Mouse (Mus musculus) embryonic facial prominence, embryonic 12.5 days (tissue): Measurements from ENCODE around the gene Tcirg1. TPM values are rescaled to one million over a fixed set of nuclear protein-coding genes. Genes with fewer than 3 reads are reported as not detected.

ENCODE experiments used
- ATAC-seq: fragments of 200-750 bp; cut with Nextera tagmentation; 2 replicates; pipeline ENCODE4 v1.8.0; 2017; ENCODE audit not compliant: insufficient number of reproducible peaks, insufficient read depth, low FRiP score, low TSS enrichment
- H3K27ac ChIP-seq: fragments of 300-500 bp; sonication (generic); 2 replicates; pipeline ENCODE4 v1.5.1; 2016; ENCODE audit warnings: mild to moderate bottlenecking
- H3K27me3 ChIP-seq: fragments of 300-500 bp; sonication (generic); 2 replicates; pipeline ENCODE4 v1.6.1; 2016; ENCODE audit warnings: mild to moderate bottlenecking, moderate library complexity
- H3K36me3 ChIP-seq: fragments of 300-500 bp; sonication (generic); 2 replicates; pipeline ENCODE4 v1.6.1; 2016; ENCODE audit warnings: mild to moderate bottlenecking
- H3K4me1 ChIP-seq: fragments of 300-500 bp; sonication (generic); 2 replicates; pipeline ENCODE4 v1.6.1; 2016
- H3K4me2 ChIP-seq: fragments of 300-500 bp; sonication (generic); replicated peaks from 2 replicates; pipeline ENCODE4 v1.6.1; 2016; ENCODE audit warnings: mild to moderate bottlenecking, moderate library complexity
- H3K4me3 ChIP-seq: fragments of 300-500 bp; sonication (generic); 2 replicates; pipeline ENCODE4 v1.5.1; 2016; ENCODE audit warnings: mild to moderate bottlenecking
- H3K9ac ChIP-seq: fragments of 300-500 bp; sonication (generic); 2 replicates; pipeline ENCODE4 v1.6.1; 2016; ENCODE audit warnings: mild to moderate bottlenecking, moderate library complexity
- H3K9me3 ChIP-seq: fragments of 300-500 bp; sonication (generic); 2 replicates; pipeline ENCODE4 v1.6.1; 2016; ENCODE audit warnings: mild to moderate bottlenecking, moderate library complexity
- WGBS: fragments of 180-500 bp; shearing (Covaris S2); methylation state at CpG from one replicate; pipeline ENCODE4 v1.1.7; 2016; 5-methylcytosine and 5-hydroxymethylcytosine counted together
- polyA plus RNA-seq: library from polyadenylated mRNA; unstranded; fragments of >200 nt; fragmentation: Nextera tagmentation; extraction: Ambion mirVana; gene quantifications from 2 replicates; pipeline ENCODE4 v1.2.1, GENCODE M21; 2016

Tcirg1 gene
- polyA plus RNA-seq, 1 experiment from 2014 or later, result 46.4 TPM

DNA sequence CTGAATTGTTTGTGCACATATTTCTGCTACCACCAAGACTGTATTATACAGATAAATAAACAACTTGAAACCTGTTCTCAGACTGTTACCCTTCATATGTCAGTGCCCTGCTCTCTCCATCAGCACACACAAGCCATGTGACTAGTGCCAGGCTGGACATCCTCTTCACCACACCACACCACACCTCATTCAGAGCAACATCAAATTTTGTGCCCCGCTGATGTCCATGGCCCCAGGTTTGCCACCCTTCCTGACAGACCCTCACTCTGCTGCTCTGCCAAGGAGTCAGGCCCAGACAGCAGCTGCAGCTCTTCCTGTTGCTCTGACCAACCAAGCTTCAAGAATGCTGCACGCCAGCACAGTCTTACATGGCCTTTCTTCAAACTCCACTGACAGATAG is 12.6 kb downstream of the Tcirg1 start:
- H3K27me3 ChIP-seq, result no peaks in the 10 kb centered on the region
- no peak overlapping the region for H3K4me3 ChIP-seq
- H3K27ac ChIP-seq, result no peak overlapping the region; the same call in 1 of the 2 replicates
- no peak overlapping the region for H3K4me2 ChIP-seq
- H3K9me3 ChIP-seq, result no peaks in the 10 kb centered on the region
- no peaks in the 10 kb centered on the region for H3K4me1 ChIP-seq
- H3K9ac ChIP-seq, result no peak overlapping the region
- 87% methylated on average over 2 of the region's 2 CpGs for WGBS
- no peak for ATAC-seq
- H3K36me3 ChIP-seq, result peaks cover 91% of the 10 kb centered on the region

DNA sequence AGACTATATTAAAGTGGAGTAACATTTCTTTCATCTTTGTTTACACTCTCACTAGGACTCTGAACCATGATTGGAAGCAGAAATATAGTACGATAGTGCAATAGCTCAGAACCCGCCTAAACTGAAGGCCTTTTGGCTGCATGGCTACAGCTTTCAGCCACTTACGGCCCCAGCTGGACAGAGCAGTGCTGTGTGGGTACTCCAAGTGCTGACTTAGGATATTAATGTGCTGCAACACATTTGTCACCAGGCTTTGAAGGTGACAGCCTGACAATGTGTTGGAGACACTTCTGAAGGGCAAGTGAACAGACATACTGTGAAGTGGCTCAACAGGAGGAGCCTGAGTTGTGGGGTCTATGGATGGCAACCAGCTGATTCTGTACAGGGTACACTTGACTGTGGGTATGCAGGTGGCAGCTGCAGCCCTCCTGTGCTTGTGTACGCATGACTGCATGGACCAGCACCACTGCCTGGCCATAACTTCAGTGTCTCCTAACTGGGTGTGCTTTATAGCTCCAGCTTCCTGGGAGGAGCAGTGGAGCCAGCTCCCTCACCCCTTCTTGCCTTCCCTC is 13.3 kb downstream of the Tcirg1 start:
- no peak for ATAC-seq
- WGBS, result 92% methylated on average over 4 of the region's 4 CpGs
- peaks cover 92% of the 10 kb centered on the region for H3K36me3 ChIP-seq

DNA sequence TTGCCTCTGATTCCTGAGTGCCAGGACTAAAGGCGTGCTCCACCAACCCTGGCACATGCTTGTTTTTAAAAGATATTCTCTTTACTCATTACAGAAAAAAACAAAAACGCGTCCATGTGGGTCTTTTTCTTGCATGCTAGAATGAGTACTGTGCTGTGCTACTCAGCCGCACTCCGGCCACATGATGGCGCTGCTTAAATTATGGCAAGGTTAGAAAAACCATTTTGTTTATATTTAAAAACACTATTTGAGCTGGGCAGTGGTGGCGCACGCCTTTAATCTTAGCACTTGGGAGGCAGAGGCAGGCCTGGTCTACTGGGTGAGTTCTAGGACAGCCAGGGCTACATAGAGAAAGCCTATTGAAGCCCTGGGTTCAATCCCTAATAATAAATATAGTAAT is 16.8 kb downstream of the Tcirg1 start:
- 84% methylated on average over 8 of the region's 8 CpGs for WGBS
- H3K36me3 ChIP-seq, result peaks cover 67% of the 10 kb centered on the region
- no peaks in the 10 kb centered on the region for H3K4me1 ChIP-seq
- H3K9ac ChIP-seq, result no peak overlapping the region
- H3K4me2 ChIP-seq, result no peak overlapping the region
- ATAC-seq, result no peak
- no peaks in the 10 kb centered on the region for H3K9me3 ChIP-seq
- H3K27ac ChIP-seq, result no peak overlapping the region
- no peak overlapping the region for H3K4me3 ChIP-seq
- no peaks in the 10 kb centered on the region for H3K27me3 ChIP-seq

More for the DNA sequence above, 13.3 kb downstream of the Tcirg1 start:
- no peaks in the 10 kb centered on the region for H3K4me1 ChIP-seq
- no peaks in the 10 kb centered on the region for H3K27me3 ChIP-seq
- no peaks in the 10 kb centered on the region for H3K9me3 ChIP-seq
- no peak overlapping the region for H3K9ac ChIP-seq
- H3K4me3 ChIP-seq, result no peak overlapping the region
- H3K4me2 ChIP-seq, result no peak overlapping the region
- H3K27ac ChIP-seq, result no peak overlapping the region

DNA sequence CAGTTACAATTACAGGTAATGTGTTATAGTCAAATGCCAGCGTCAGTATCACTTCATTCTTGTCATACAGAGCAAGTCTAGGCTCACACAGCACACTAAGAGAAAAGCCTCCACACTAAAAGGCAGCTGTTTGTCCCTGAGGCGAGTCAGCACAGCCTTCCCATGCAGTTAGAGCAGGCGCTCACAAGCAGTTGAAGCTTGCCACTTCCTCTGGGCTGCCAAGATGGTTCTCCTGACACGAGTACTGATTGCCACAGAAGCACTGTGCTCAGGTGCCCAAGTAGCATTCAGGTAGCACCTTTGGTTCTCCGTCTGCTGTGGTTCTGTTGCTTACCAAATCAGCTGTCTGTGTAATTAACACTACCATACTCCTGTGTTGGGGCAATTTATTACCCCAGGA is 17.8 kb downstream of the Tcirg1 start:
- no peak overlapping the region for H3K27ac ChIP-seq
- peaks cover 61% of the 10 kb centered on the region for H3K36me3 ChIP-seq
- H3K9me3 ChIP-seq, result no peaks in the 10 kb centered on the region
- ATAC-seq, result no peak
- H3K4me3 ChIP-seq, result no peak overlapping the region
- H3K4me1 ChIP-seq, result no peaks in the 10 kb centered on the region
- 91% methylated on average over 5 of the region's 5 CpGs for whole genome bisulfite sequencing
- no peaks in the 10 kb centered on the region for H3K27me3 ChIP-seq
- no peak overlapping the region for H3K4me2 ChIP-seq
- H3K9ac ChIP-seq, result no peak overlapping the region

DNA sequence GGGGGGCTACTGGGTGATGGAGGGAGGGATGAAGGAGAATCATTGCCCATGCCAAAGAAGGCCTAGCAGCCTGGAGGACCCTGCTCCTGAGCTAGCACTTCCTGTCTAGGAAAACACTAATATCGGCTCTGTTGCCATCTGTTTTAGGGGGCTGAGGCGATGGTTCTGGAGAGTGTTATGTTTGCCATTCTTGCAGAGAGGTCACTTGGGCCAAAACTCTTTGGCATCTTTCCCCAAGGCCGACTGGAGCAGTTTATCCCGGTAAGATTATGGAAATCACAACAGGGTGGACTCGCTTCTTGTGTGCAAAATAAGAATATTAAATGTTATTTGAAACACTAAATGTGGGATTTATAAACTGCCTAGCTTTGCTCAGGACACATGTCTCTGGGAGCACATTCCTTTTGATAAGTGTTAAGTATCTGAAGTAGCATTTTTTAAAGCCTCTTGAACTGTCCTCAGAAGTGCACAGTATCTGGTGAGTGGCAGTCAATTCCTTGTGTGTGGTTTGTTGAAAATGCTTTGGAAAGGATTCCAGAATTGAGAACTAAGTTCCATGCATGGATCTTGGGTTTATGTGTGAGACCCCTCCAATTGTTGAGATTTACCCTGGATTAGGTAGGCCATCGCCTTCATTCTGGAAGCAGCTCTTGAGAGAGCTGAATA is 22.5 kb downstream of the Tcirg1 start:
- H3K4me1 ChIP-seq, result no peaks in the 10 kb centered on the region
- no peak overlapping the region for H3K9ac ChIP-seq
- no peak overlapping the region for H3K4me2 ChIP-seq
- no peak overlapping the region for H3K4me3 ChIP-seq
- no peak overlapping the region for H3K27ac ChIP-seq
- no peak for ATAC-seq
- H3K36me3 ChIP-seq, result peaks cover 25% of the 10 kb centered on the region
- H3K27me3 ChIP-seq, result no peaks in the 10 kb centered on the region
- 75% methylated on average over 6 of the region's 6 CpGs for WGBS
- H3K9me3 ChIP-seq, result no peaks in the 10 kb centered on the region

DNA sequence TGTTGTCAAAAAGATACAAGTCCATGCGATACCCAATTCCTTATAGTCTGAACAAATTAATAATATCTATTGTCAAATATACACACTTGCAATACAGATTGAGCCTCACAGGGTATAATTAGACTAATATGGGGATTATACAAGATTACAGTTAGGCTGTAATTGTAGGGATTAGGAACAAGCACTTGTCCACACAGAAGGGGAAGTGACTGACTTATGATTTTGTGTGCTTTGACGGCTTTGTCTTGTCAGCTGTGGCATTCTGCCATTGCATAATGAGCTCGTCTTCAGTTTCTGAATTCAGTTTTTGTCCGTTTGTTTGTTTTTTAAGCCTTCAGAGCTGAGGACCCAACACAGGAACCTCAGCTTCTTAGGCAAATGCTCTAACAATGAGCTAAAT is 24.7 kb downstream of the Tcirg1 start:
- Histone ChIP-seq H3K4me2 (no peak overlapping the region), H3K27me3 (no peaks in the 10 kb centered on the region), H3K9me3 (no peaks in the 10 kb centered on the region), H3K27ac (no peak overlapping the region), H3K36me3 (peaks cover 10% of the 10 kb centered on the region; the same call in 1 of the 2 replicates), H3K4me1 (no peaks in the 10 kb centered on the region), H3K9ac (no peak overlapping the region), H3K4me3 (no peak overlapping the region)
- ATAC-seq, result no peak
- 73% methylated on average over 4 of the region's 4 CpGs for WGBS

DNA sequence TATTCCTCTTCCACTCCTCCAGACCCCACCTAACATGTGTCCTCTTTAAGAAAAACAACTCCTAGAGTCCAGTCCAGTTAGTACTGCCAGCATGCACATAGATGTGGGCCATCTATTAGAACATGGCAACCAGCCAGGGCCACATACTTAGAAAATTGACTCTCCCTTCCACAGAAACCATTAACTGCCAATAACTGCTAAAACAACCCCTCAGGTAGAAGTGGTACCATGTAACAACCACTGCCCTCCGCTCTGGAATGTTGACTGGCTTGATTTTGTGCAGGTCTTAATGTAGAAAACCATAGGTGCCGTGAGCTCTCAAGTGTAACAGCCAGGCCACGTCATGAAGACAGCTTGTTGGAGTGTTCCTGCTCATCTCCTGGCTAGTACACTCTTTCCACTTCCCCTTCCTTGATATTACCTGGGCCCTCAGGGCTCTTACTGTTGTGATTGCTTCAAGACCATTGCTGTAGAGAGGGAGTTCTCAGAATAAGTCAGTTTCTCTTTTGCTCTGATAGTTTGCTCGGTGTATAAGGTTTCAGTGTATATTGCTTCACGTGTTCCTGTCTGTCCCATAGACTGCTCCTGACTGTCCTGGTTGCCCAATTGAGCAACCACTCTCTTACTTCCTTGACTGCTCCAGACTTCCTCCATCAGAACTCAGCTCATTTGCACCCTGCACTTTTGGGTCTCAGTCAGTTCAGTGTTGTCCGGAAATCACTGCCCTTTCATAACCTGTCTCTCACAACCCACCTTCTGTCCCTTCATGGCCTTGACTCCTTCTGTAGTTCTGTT is 26.7 kb downstream of the Tcirg1 start:
- 87% methylated on average over 6 of the region's 6 CpGs for WGBS
- Histone ChIP-seq H3K4me2 (no peak overlapping the region), H3K4me3 (no peak overlapping the region), H3K4me1 (no peaks in the 10 kb centered on the region), H3K27me3 (no peaks in the 10 kb centered on the region), H3K27ac (no peak overlapping the region), H3K9ac (no peak overlapping the region), H3K9me3 (no peaks in the 10 kb centered on the region), H3K36me3 (peaks cover 9% of the 10 kb centered on the region; the same call in 1 of the 2 replicates)
- ATAC-seq, result no peak

DNA sequence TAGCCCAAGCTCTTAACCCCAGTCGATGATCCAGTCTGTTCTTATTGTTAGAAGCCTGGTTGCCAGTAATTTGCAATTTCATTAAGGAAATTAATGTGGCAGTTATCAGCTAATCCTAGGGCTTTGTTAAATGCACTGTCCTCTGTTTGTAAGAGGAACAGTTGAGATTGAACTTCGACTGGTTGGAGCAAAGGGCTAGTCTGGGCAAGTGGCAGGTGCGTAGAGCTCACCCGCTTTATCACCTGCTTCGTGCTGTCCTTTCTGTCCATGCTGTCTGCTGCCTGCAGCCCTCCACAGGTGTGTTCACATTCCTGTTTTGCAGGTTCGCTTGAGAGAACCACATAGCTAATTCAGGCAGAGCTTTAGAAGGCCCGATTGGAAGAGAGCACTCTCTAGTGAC is 31.9 kb downstream of the Tcirg1 start:
- Histone ChIP-seq H3K4me1 (peaks cover 14% of the 10 kb centered on the region; the same call in 1 of the 2 replicates), H3K9me3 (no peaks in the 10 kb centered on the region), H3K36me3 (no peaks in the 10 kb centered on the region), H3K4me2 (no peak overlapping the region), H3K9ac (no peak overlapping the region), H3K4me3 (no peak overlapping the region), H3K27me3 (no peaks in the 10 kb centered on the region), H3K27ac (no peak overlapping the region)
- no peak for ATAC-seq
- 80% methylated on average over 7 of the region's 7 CpGs for WGBS

DNA sequence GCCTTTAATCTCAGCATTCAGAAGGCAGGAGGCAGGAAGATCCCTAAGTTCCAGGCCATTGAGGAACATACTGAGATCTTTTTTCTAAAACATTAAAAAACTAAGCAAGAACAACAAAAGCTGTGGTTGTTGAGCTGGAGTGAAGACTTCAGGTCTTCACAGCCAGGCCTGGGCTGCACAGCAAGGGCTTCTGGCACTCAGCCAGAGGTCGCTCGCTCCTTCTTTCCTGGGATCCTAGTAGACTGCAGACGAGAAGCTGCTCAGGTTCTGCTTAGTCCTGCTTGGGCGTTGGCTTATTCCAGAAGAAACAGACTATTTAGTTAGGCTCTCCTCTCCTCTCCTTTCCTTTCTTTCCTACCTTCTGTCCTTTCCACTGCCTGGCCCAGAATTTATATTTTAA is 34.6 kb downstream of the Tcirg1 start:
- Histone ChIP-seq H3K4me1 (peaks cover 14% of the 10 kb centered on the region; the same call in 1 of the 2 replicates), H3K36me3 (no peaks in the 10 kb centered on the region), H3K27me3 (no peaks in the 10 kb centered on the region), H3K4me3 (no peak overlapping the region), H3K4me2 (no peak overlapping the region), H3K9ac (no peak overlapping the region), H3K27ac (no peak overlapping the region), H3K9me3 (no peaks in the 10 kb centered on the region)
- no peak for ATAC-seq
- 78% methylated on average over 4 of the region's 4 CpGs for whole genome bisulfite sequencing

DNA sequence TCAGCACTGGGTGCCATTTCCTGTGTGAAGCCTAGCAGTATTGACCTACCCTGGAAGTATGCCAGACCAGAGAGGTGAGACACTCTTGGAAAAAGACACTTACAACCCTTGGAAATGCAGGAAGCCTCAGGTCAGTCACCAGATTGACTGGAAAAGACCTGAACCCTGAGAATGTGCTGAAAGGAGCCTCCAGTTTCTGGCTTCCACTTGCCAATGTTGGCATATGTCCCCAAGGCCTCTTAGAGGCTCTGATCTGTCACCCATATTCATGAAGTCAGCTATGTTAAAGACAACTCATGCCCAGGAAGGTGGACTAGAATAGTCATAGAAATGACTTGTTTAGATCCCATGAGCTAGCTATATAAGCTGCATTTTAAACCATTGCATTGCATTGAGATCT is 35.5 kb downstream of the Tcirg1 start:
- no peak for ATAC-seq
- Histone ChIP-seq H3K4me1 (peaks cover 14% of the 10 kb centered on the region; the same call in 1 of the 2 replicates), H3K4me3 (no peak overlapping the region), H3K27me3 (no peaks in the 10 kb centered on the region), H3K4me2 (no peak overlapping the region), H3K27ac (no peak overlapping the region), H3K9me3 (no peaks in the 10 kb centered on the region), H3K36me3 (peaks cover 6% of the 10 kb centered on the region; the same call in 1 of the 2 replicates), H3K9ac (no peak overlapping the region)

DNA sequence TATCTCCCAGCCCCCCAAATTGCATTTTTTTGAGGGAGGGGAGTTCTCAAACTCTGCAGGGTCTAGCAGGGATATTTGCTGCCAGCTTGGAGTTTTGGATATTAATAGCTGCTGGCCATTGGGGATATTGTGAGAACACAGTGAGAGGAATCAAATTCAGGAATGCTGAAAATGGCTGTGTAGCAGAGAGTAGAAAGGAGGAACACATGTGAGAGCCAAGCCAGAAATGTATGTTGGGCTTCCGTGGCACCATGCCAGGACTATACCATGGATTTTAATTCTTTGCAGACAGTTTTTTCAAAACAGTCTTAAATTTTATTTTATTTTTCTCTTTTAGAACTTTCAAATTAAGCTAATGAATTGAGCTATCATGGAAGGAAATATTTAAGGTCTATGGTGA is 38.6 kb downstream of the Tcirg1 start:
- no peak overlapping the region for H3K4me3 ChIP-seq
- peaks cover 6% of the 10 kb centered on the region; the same call in 1 of the 2 replicates for H3K4me1 ChIP-seq
- H3K9me3 ChIP-seq, result no peaks in the 10 kb centered on the region
- no peak overlapping the region for H3K4me2 ChIP-seq
- 69% methylated on average over 1 of the region's 1 CpGs for WGBS
- H3K36me3 ChIP-seq, result peaks cover 17% of the 10 kb centered on the region
- H3K9ac ChIP-seq, result no peak overlapping the region
- H3K27me3 ChIP-seq, result no peaks in the 10 kb centered on the region
- 0 out of 2 replicates have a peak overlapping the region, but pooled peaks have one; percentile 41 for H3K27ac ChIP-seq
- ATAC-seq, result no peak

DNA sequence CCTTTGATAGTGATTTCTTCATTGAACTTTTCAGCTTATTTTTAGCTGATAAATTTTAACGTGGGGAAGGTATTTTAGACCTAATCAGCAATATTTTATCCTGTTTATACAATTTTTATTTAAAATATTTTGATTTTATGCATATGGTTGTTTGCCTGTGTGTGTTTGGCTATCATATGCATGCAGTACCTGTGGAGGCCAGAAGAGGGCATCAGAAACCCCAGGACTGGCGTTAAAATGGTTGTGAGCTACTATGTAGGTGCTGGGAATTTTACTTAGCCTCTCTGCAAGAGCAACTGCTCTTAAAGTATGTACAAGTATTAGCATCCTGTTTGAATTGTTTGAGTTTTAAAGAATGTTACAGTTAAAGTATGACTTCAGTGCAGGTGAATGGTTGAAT is 42.0 kb downstream of the Tcirg1 start:
- 83% methylated on average over 2 of the region's 2 CpGs for WGBS
- no peak for ATAC-seq

More for the DNA sequence above, 42.0 kb downstream of the Tcirg1 start:
- Histone ChIP-seq H3K9me3 (no peaks in the 10 kb centered on the region), H3K9ac (no peak overlapping the region), H3K27ac (no peak overlapping the region), H3K4me3 (no peak overlapping the region), H3K4me2 (no peak overlapping the region), H3K27me3 (no peaks in the 10 kb centered on the region), H3K36me3 (peaks cover 19% of the 10 kb centered on the region), H3K4me1 (0 out of 2 replicates have a peak, but pooled peaks cover 3% of the 10 kb centered on the region)
